Mouse (Mus musculus): ENCODE measurements around the gene Gm11937. TPM values are rescaled to one million over a fixed set of nuclear protein-coding genes. Genes with fewer than 3 reads are reported as not detected.
"Not testable (repeated sequence)": the region's sequence is repeated elsewhere in the genome, so short reads cannot be mapped to it uniquely, and the experiment has no call there.

Gene Gm11937
- not detected in 2 replicates for polyA plus RNA-seq (2015; fragmentation: Nextera tagmentation; extraction: Ambion mirVana)

DNA sequence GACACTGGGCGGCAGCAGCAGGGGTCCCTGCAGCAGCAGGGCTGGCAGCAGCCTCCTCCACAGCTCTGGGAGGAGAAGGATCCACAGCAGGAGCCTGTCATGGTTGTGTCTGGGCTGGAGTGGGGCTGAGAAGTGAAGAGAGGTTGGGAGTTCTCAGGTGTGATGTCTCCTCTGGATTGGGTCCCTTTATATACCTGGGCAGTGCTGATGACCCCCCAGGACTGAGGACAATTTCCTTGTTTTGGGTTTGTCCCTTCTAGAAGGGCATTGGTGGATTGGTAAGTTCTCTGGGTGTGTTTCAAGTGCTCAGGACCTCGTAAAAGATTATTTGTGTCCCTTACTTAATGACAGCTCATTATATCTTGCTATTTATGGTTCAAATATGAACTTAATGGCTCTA is at the start of gene Gm11937:
Gm11937 (minus strand) TSS at position 101 of the 400 bp plus-strand sequence.
- ATAC-seq; H3K9ac ChIP-seq (ENCODE audit: low read depth, low read length); H3K4me1 ChIP-seq (replicated peaks; ENCODE audit: control insufficient read depth, insufficient read depth, low read length); H3K9me3 ChIP-seq (ENCODE audit: control insufficient read depth); H3K4me2 ChIP-seq (replicated peaks; ENCODE audit: low read depth); H3K36me3 ChIP-seq (ENCODE audit: control insufficient read depth, insufficient read depth); H3K4me3 ChIP-seq (ENCODE audit: low read depth, low read length); H3K27ac ChIP-seq (ENCODE audit: low read depth, low read length); H3K27me3 ChIP-seq (replicated peaks; ENCODE audit: control insufficient read depth, insufficient read depth, low read length): not testable (repeated sequence)
- 39% methylated on average over 1 of the region's 2 CpGs for WGBS

GRCm38 (mm10) chr11:99659256-99659655 is 49.3 kb upstream of the Gm11937 start:
- 88% methylated on average over 4 of the region's 4 CpGs for WGBS
- Histone ChIP-seq H3K9me3 (ENCODE audit: control insufficient read depth) (no peaks in the 10 kb centered on the region), H3K27ac (ENCODE audit: low read depth, low read length) (no peak overlapping the region), H3K4me3 (ENCODE audit: low read depth, low read length) (no peak overlapping the region), H3K36me3 (ENCODE audit: control insufficient read depth, insufficient read depth) (no peaks in the 10 kb centered on the region), H3K4me1 (replicated peaks; ENCODE audit: control insufficient read depth, insufficient read depth, low read length) (no peaks in the 10 kb centered on the region), H3K4me2 (replicated peaks; ENCODE audit: low read depth) (no peak overlapping the region), H3K27me3 (replicated peaks; ENCODE audit: control insufficient read depth, insufficient read depth, low read length) (no peaks in the 10 kb centered on the region; the same call in 1 of the 2 replicates), H3K9ac (ENCODE audit: low read depth, low read length) (no peak overlapping the region)
- ATAC-seq: no peak
- no peak for TF ChIP-seq CTCF (IDR thresholded peaks at IDR 0.05; ENCODE audit: low read depth)

DNA sequence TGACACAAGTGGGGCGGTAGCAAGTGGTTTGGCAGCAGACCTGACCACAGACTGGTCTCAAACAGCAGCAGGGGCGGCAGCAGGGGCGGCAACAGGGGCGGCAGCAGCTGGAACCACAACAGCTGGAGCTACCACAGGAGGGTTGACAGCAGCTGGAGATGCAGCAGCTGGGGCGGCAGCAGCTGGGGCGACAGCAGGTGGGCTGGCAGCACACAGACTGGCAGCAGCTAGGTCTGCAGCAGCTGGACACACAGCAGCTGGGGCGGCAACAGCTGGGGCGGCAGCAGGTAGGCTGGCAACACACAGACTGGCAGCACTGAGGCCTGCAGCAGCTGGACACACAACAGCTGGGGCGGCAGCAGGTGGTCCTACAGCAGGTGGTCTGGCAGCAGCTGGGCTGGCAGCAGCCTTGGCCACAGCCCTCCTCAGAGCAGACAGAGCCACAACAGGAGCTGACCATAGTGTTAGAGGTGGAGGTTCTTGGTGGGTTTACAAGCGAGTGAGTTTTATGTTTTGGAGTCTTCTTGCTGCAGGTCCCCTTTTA is 48.5 kb upstream of the Gm11937 start, which contains the start of gene Gm11563:
Gm11563 (minus strand) TSS at position 494 of the 544 bp plus-strand sequence.
- H3K4me3 ChIP-seq (ENCODE audit: low read depth, low read length); H3K4me1 ChIP-seq (replicated peaks; ENCODE audit: control insufficient read depth, insufficient read depth, low read length); H3K9me3 ChIP-seq (ENCODE audit: control insufficient read depth); H3K4me2 ChIP-seq (replicated peaks; ENCODE audit: low read depth); ATAC-seq; H3K36me3 ChIP-seq (ENCODE audit: control insufficient read depth, insufficient read depth); H3K27me3 ChIP-seq (replicated peaks; ENCODE audit: control insufficient read depth, insufficient read depth, low read length); H3K27ac ChIP-seq (ENCODE audit: low read depth, low read length); H3K9ac ChIP-seq (ENCODE audit: low read depth, low read length): not testable (repeated sequence)
- WGBS: 67% methylated on average over 10 of the region's 10 CpGs

- H3K4me1 ChIP-seq (replicated peaks; ENCODE audit: control insufficient read depth, insufficient read depth, low read length): no peaks in the 10 kb centered on the region
- no peak overlapping the region for H3K4me2 ChIP-seq (replicated peaks; ENCODE audit: low read depth)
- ATAC-seq: no peak
- H3K9ac ChIP-seq (ENCODE audit: low read depth, low read length): no peak overlapping the region
- no peak overlapping the region for H3K27ac ChIP-seq (ENCODE audit: low read depth, low read length)
- TF ChIP-seq CTCF (IDR thresholded peaks at IDR 0.05; ENCODE audit: low read depth): no peak
- H3K27me3 ChIP-seq (replicated peaks; ENCODE audit: control insufficient read depth, insufficient read depth, low read length): no peaks in the 10 kb centered on the region; the same call in 1 of the 2 replicates
- whole genome bisulfite sequencing: 50% methylated on average over 5 of the region's 5 CpGs
- H3K4me3 ChIP-seq (ENCODE audit: low read depth, low read length): no peak overlapping the region
- no peaks in the 10 kb centered on the region for H3K9me3 ChIP-seq (ENCODE audit: control insufficient read depth)
- no peaks in the 10 kb centered on the region for H3K36me3 ChIP-seq (ENCODE audit: control insufficient read depth, insufficient read depth)
Measured at GRCm38 (mm10) chr11:99657051-99657450, 47.1 kb upstream of the Gm11937 start.

DNA sequence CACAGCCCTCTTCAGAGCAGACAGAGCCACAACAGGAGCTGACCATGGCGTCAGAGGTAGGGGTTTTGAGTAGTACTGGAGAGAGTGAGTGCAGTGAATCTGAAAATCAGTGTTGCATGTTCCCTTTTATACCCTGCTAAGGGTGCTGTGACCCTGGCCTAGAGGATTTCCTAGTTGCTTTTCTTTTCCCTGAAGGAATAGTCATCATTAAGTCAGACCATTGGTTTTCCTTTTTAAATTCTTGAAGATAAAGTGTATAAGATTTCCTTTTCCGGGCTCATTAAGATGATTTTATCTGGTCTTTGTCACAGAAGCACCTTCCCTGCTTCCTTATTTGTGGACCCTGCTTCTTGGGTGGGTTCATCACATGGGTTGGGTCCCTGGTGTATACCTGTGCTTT is 40.1 kb upstream of the Gm11937 start, which contains the start of gene Gm11555:
Gm11555 (minus strand) TSS at position 101 of the 400 bp plus-strand sequence.
- no peak for TF ChIP-seq CTCF (IDR thresholded peaks at IDR 0.05; ENCODE audit: low read depth)

DNA sequence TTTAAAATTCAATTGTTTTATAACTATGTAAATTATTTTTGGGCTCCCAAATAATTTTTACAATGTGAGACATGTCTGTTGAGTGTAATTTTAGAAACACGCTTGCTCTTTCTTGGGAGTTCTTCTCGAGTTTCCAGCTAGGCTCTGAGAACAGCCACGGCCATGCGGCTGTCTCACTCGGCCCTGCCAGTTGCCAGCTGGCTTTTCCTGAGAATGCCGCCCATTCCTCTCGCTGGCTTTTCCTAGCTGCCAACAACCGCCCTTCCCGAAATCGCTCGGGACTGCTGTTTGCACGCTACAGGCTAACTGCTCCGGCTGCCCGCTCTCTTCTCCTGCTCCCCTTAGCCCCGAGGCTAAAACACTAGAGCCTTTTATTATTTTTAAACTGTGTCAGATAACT is 36.5 kb upstream of the Gm11937 start:
- Histone ChIP-seq H3K9ac (ENCODE audit: low read depth, low read length) (no peak overlapping the region), H3K36me3 (ENCODE audit: control insufficient read depth, insufficient read depth) (no peaks in the 10 kb centered on the region), H3K4me2 (replicated peaks; ENCODE audit: low read depth) (no peak overlapping the region), H3K27me3 (replicated peaks; ENCODE audit: control insufficient read depth, insufficient read depth, low read length) (no peaks in the 10 kb centered on the region), H3K4me3 (ENCODE audit: low read depth, low read length) (no peak overlapping the region), H3K4me1 (replicated peaks; ENCODE audit: control insufficient read depth, insufficient read depth, low read length) (no peaks in the 10 kb centered on the region), H3K9me3 (ENCODE audit: control insufficient read depth) (no peaks in the 10 kb centered on the region), H3K27ac (ENCODE audit: low read depth, low read length) (no peak overlapping the region)
- TF ChIP-seq CTCF (IDR thresholded peaks at IDR 0.05; ENCODE audit: low read depth): no peak
- 85% methylated on average over 15 of the region's 15 CpGs for WGBS
- no peak for ATAC-seq

More for the DNA sequence above, 40.1 kb upstream of the Gm11937 start, which contains the start of gene Gm11555:
- H3K9ac ChIP-seq (ENCODE audit: low read depth, low read length): no peak within 1 kb of the TSS
- H3K9me3 ChIP-seq (ENCODE audit: control insufficient read depth): no peaks in the 10 kb centered on the region
- 84% methylated on average over 2 of the region's 2 CpGs for WGBS
- H3K27me3 ChIP-seq (replicated peaks; ENCODE audit: control insufficient read depth, insufficient read depth, low read length): no peaks in the 10 kb centered on the region
- H3K36me3 ChIP-seq (ENCODE audit: control insufficient read depth, insufficient read depth): no peaks in the 10 kb centered on the region
- ATAC-seq: no peak
- no peaks in the 10 kb centered on the region for H3K4me1 ChIP-seq (replicated peaks; ENCODE audit: control insufficient read depth, insufficient read depth, low read length)
- H3K4me2 ChIP-seq (replicated peaks; ENCODE audit: low read depth): no peak within 1 kb of the TSS
- H3K4me3 ChIP-seq (ENCODE audit: low read depth, low read length): no peak within 1 kb of the TSS
- no peak within 1 kb of the TSS for H3K27ac ChIP-seq (ENCODE audit: low read depth, low read length)
